Mouse (Mus musculus) bone marrow macrophage, adult 2 months (primary cell): ENCODE data around the gene Sult5a1. TPM values are rescaled to one million over a fixed set of nuclear protein-coding genes. Genes with fewer than 3 reads are reported as not detected.

Experiments
- H3K27ac ChIP-seq: 2 replicates; pipeline ENCODE4 v1.5.1; 2012; ENCODE audit warnings: low read depth, low read length; ENCODE audit not compliant: insufficient read depth
- H3K4me1 ChIP-seq: 2 replicates; pipeline ENCODE4 v1.6.1; 2012; ENCODE audit warnings: low read length; ENCODE audit not compliant: control insufficient read depth, insufficient read depth
- H3K4me3 ChIP-seq: 2 replicates; pipeline ENCODE4 v1.5.1; 2012; ENCODE audit warnings: mild to moderate bottlenecking, low read length, moderate library complexity; ENCODE audit not compliant: insufficient read depth
- CTCF ChIP-seq: IDR thresholded peaks from 2 replicates; pipeline ENCODE4 v1.5.1; 2012; ENCODE audit warnings: low read depth, mild to moderate bottlenecking, low read length, moderate library complexity
- POLR2A ChIP-seq: IDR thresholded peaks from 2 replicates; pipeline ENCODE4 v1.6.1; 2012; ENCODE audit warnings: mild to moderate bottlenecking, low read depth, low read length, borderline replicate concordance
- polyA plus RNA-seq: library from polyadenylated mRNA; stranded (reverse); fragments of >200 nt; gene quantifications from 2 replicates; pipeline ENCODE4 v1.2.4, GENCODE M21; 2012; ENCODE audit not compliant: missing spikeins, insufficient read depth, insufficient read length

Gene Sult5a1
- polyA plus RNA-seq, 1 experiment = not detected

- no peak within 1 kb of the TSS for H3K27ac ChIP-seq
- H3K4me1 ChIP-seq = peaks cover 9% of the 10 kb centered on the region
- TF ChIP-seq POLR2A (no peak), CTCF (no peak)
- no peak within 1 kb of the TSS for H3K4me3 ChIP-seq
These were observed 27.7 kb upstream of the Sult5a1 start, which contains the start of gene Dpep1 for GRCm38 (mm10) chr8:123185566-123186409. Dpep1 (plus strand) TSS chr8:123186242.

DNA sequence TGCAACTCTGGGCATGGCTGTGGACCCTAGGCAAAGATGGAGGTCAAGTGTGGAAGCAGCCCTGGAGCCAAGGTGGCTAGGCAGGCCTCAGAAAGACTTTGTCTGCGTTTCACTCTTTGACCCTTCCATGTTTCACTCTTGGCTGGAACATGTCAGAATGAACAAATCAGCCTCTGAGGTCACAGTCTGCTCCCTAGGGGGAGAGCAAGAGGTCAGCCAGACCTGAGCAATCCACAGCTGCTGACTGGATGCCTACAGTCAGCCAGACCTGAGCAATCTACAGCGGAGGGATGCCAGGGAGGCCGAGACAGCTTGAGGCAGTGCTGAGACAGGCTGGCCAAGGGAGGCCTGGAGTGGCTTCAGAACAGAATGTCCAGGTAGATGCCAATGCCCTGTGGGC is 23.3 kb upstream of the Sult5a1 start:
- Histone ChIP-seq H3K27ac (no peak overlapping the region), H3K4me1 (no peaks in the 10 kb centered on the region), H3K4me3 (no peak overlapping the region)
- TF ChIP-seq CTCF (no peak), POLR2A (no peak)

DNA sequence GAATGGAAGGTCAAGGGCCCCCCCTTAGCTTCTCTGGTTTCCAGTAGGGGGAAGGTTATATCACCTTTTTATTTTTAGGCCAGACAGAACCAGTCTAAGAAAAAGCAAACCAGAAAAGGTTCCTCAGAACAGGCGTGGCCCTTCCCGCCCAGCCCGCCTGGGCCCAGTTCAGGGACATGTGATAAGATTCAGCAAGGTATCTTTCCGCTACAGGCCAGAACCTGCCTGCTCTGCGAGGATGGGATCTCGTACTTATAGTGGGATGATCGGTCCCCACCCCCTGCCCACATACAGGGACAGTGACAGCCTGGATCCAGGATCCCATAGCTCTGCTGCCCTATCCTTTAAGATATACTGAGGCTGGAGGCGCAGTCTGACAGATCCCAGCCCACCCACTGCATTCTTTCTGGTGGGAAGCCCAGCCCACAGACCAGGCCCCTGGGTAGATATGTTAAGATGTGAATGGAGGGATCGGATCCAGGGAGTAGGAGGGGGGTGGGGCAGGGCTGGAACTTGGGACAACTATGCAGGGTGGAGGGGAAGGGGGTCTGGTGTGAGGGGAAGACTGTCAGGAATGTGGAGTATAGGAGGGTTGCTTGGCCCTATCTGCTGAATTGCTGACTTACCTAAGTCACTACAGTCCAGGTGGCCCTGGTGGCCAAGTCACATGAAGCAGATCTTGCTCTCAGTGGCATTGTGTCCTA is 1.9 kb downstream of the Sult5a1 start:
- no peak overlapping the region for H3K27ac ChIP-seq
- H3K4me3 ChIP-seq = no peak overlapping the region
- H3K4me1 ChIP-seq = no peaks in the 10 kb centered on the region
- TF ChIP-seq CTCF (no peak), POLR2A (no peak)

- Histone ChIP-seq H3K4me3 (no peak overlapping the region), H3K4me1 (no peaks in the 10 kb centered on the region), H3K27ac (no peak overlapping the region)
- TF ChIP-seq CTCF = no peak
- TF ChIP-seq POLR2A = no peak
These were observed 2.9 kb downstream of the Sult5a1 start for GRCm38 (mm10) chr8:123155177-123155576.

DNA sequence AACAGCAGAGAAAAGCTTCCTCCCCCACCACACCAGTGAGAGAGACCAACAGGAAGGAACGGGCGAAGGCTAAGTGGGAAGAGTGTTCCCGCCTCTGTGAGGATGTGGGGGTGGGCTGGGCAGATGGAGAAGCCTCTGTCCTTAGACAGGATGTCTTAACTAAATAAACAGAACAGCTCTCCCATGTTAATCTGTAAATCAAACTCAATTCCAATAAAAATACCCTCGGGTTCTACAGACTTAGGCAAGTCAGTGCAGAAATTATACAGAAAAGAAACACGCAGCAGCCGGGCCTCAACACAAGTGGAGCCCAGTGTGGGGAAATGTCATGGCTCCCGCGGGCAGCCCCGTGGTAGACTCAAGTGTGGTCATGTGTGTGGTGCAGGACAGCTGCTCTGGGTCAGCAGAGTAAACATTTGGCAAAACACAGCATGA is 7.4 kb downstream of the Sult5a1 start:
- no peak overlapping the region for H3K27ac ChIP-seq
- no peaks in the 10 kb centered on the region for H3K4me1 ChIP-seq

DNA sequence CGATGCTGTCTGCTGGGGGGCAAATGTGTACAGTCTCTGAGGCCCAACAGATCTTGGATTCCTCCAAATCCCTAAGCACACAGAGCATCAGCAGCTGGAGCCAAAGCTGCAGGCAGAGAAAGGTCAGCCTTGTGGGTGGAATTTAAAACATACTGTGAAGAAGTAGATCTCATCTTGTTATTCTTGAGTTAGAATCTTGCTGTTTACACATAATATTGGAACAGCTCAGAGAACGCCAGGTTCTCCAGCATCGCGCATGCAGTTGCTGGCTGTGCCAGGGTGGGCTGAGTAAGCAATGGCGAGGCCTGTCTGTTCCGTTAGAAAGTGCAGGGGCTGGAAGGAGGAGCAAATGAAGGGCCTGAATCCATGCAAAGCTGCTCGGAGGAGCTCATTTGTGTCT is 11.7 kb downstream of the Sult5a1 start:
- Histone ChIP-seq H3K4me3 (no peak overlapping the region), H3K27ac (no peak overlapping the region), H3K4me1 (no peaks in the 10 kb centered on the region)
- TF ChIP-seq CTCF (no peak), POLR2A (no peak)

More for the DNA sequence above, 7.4 kb downstream of the Sult5a1 start:
- H3K4me3 ChIP-seq = no peak overlapping the region
- TF ChIP-seq CTCF = no peak

GRCm38 (mm10) chr8:123145279-123145678 is 12.8 kb downstream of the Sult5a1 start:
- Histone ChIP-seq H3K4me3 (no peak overlapping the region), H3K27ac (no peak overlapping the region), H3K4me1 (no peaks in the 10 kb centered on the region)
- no peak for TF ChIP-seq CTCF
- no peak for TF ChIP-seq POLR2A

GRCm38 (mm10) chr8:123141741-123142462 is 16.2 kb downstream of the Sult5a1 start:
- Histone ChIP-seq H3K4me1 (peaks cover 6% of the 10 kb centered on the region), H3K4me3 (no peak overlapping the region), H3K27ac (no peak overlapping the region)
- TF ChIP-seq CTCF (no peak), POLR2A (no peak)

GRCm38 (mm10) chr8:123138741-123139140 is 19.4 kb downstream of the Sult5a1 start:
- peaks cover 6% of the 10 kb centered on the region for H3K4me1 ChIP-seq
- no peak overlapping the region for H3K4me3 ChIP-seq
- no peak overlapping the region for H3K27ac ChIP-seq
- TF ChIP-seq CTCF (no peak), POLR2A (no peak)
